Mouse (Mus musculus) bone marrow, adult 2 months (tissue): ENCODE data around the gene Slc24a2.

Source experiments
- CTCF ChIP-seq: fragments of 200-500 bp; IDR thresholded peaks from 2 replicates; pipeline ENCODE4 v1.5.1; 2011; ENCODE audit warnings: low read length, control low read depth; ENCODE audit not compliant: control insufficient read depth, insufficient read depth
- POLR2A ChIP-seq: fragments of 200-500 bp; IDR thresholded peaks from 2 replicates; pipeline ENCODE4 v1.6.1; 2011; ENCODE audit warnings: low read depth, mild to moderate bottlenecking, control low read depth, low read length, borderline replicate concordance; ENCODE audit not compliant: control insufficient read depth

DNA sequence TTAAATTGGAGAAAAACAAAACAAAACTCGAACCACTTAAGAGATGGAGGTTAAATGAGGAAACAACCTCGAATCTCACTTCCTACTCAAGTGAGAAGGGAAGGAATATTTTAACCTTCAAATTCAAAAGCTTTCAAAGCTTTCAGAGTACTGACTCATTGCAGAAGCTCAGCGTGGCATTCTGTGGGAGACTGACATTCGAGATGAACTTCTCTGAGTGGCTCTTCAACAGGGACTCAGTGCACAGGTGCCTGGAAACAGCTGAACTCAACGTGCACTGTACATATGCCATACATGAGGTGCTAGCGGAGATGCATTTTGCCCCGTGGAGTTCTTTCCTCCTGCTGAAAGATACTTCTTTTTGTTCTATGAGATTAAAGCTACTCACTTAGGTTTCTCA, 174.5 kb downstream of the Slc24a2 start:
- TF ChIP-seq POLR2A (no peak), CTCF (no peak)
